Mouse (Mus musculus): ENCODE measurements around the gene 1500009C09Rik. TPM values are rescaled to one million over a fixed set of nuclear protein-coding genes. Genes with fewer than 3 reads are reported as not detected.
A peak's percentile ranks its signal among the peaks of the same experiment; 100 is the strongest.

1500009C09Rik gene
- total and polyA plus RNA-seq, 3 experiments = not detected

- Histone ChIP-seq H3K4me1 (ENCODE audit: insufficient read depth, low read depth, low read length) (peaks cover under 1% of the 10 kb centered on the region), H3K4me3 (ENCODE audit: low read depth, low read length) (peak overlapping the region; percentile 30; the same call in 1 of the 2 replicates), H3K27me3 (ENCODE audit: insufficient read depth, low read length) (peaks cover 61% of the 10 kb centered on the region), H3K9me3 (replicated peaks) (peaks cover 22% of the 10 kb centered on the region), H3K36me3 (replicated peaks) (peaks cover 27% of the 10 kb centered on the region)
- ATAC-seq (ENCODE audit: extremely low read depth, insufficient number of reproducible peaks, low FRiP score, poor library complexity, severe bottlenecking) = no peak
- DNase-seq (ENCODE audit: low spot score) = no peak
- TF ChIP-seq POLR2AphosphoS5 (IDR thresholded peaks at IDR 0.05; ENCODE audit: insufficient replicate concordance, low read depth, low read length) (no peak), CTCF (IDR thresholded peaks at IDR 0.05; ENCODE audit: low read depth, low read length) (no peak), GATA2 (IDR thresholded peaks at IDR 0.05; ENCODE audit: borderline replicate concordance, low read depth, low read length) (no peak), GATA1 (IDR thresholded peaks at IDR 0.05; ENCODE audit: borderline replicate concordance, low read length) (no peak), TAL1 (conservative IDR thresholded peaks at IDR 0.05; ENCODE audit: low read depth, low read length) (no peak)
These were observed 40.1 kb upstream of the 1500009C09Rik start for GRCm38 (mm10) chr15:82211911-82212751.

GRCm38 (mm10) chr15:82212752-82213063 is 39.5 kb upstream of the 1500009C09Rik start, which contains the start of gene Shisa8:
Gene Shisa8 (minus strand): TSS chr15:82212815.
- H3K4me3 ChIP-seq (ENCODE audit: low read depth, low read length) = peak within 1 kb of the TSS; percentile 30; the same call in 1 of the 2 replicates
- TF ChIP-seq GATA2 (IDR thresholded peaks at IDR 0.05; ENCODE audit: borderline replicate concordance, low read depth, low read length) (no peak), CTCF (IDR thresholded peaks at IDR 0.05; ENCODE audit: low read depth, low read length) (no peak), GATA1 (IDR thresholded peaks at IDR 0.05; ENCODE audit: borderline replicate concordance, low read length) (no peak), POLR2AphosphoS5 (IDR thresholded peaks at IDR 0.05; ENCODE audit: insufficient replicate concordance, low read depth, low read length) (no peak), TAL1 (conservative IDR thresholded peaks at IDR 0.05; ENCODE audit: low read depth, low read length) (no peak)
- peaks cover 66% of the 10 kb centered on the region for H3K27me3 ChIP-seq (ENCODE audit: insufficient read depth, low read length)

DNA sequence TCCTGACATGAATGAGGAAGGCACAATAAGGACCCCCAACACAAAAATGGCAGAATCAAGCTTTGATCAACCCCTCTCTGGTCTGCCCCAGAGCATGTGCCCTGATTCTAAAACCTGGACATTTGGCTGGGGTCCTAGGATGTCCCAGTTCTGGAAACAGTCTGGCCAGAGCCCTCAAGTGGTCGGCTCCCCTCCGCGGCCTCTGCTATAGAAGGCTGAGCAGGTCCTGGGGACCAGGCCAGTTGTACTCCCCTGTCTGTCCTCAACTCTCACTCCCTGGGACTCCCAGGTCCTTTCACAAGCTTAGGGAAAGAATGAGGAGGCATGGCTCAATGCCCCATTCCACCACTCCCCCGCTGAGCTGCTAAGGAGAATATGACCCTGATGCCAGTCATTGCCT is 39.0 kb upstream of the 1500009C09Rik start:
- H3K4me3 ChIP-seq (ENCODE audit: low read depth, low read length) = no peak overlapping the region
- peaks cover 19% of the 10 kb centered on the region for H3K9me3 ChIP-seq (replicated peaks)
- H3K4me1 ChIP-seq (ENCODE audit: insufficient read depth, low read depth, low read length) = peaks cover 4% of the 10 kb centered on the region
- ATAC-seq (ENCODE audit: extremely low read depth, insufficient number of reproducible peaks, low FRiP score, poor library complexity, severe bottlenecking) (no peak), DNase-seq (ENCODE audit: low spot score) (no peak)
- peaks cover 16% of the 10 kb centered on the region for H3K36me3 ChIP-seq (replicated peaks)
- H3K27me3 ChIP-seq (ENCODE audit: insufficient read depth, low read length) = peaks cover 71% of the 10 kb centered on the region
- TF ChIP-seq GATA2 (IDR thresholded peaks at IDR 0.05; ENCODE audit: borderline replicate concordance, low read depth, low read length) = no peak
- TF ChIP-seq TAL1 (conservative IDR thresholded peaks at IDR 0.05; ENCODE audit: low read depth, low read length) = no peak
- TF ChIP-seq POLR2AphosphoS5 (IDR thresholded peaks at IDR 0.05; ENCODE audit: insufficient replicate concordance, low read depth, low read length) = no peak
- no peak for TF ChIP-seq CTCF (IDR thresholded peaks at IDR 0.05; ENCODE audit: low read depth, low read length)
- no peak for TF ChIP-seq GATA1 (IDR thresholded peaks at IDR 0.05; ENCODE audit: borderline replicate concordance, low read length)

More at GRCm38 (mm10) chr15:82212752-82213063, 39.5 kb upstream of the 1500009C09Rik start, which contains the start of gene Shisa8:
- no peak for ATAC-seq (ENCODE audit: extremely low read depth, insufficient number of reproducible peaks, low FRiP score, poor library complexity, severe bottlenecking)
- Histone ChIP-seq H3K36me3 (replicated peaks) (peaks cover 21% of the 10 kb centered on the region), H3K4me1 (ENCODE audit: insufficient read depth, low read depth, low read length) (peaks cover 4% of the 10 kb centered on the region), H3K9me3 (replicated peaks) (peaks cover 19% of the 10 kb centered on the region)
- DNase-seq (ENCODE audit: low spot score) = no peak

DNA sequence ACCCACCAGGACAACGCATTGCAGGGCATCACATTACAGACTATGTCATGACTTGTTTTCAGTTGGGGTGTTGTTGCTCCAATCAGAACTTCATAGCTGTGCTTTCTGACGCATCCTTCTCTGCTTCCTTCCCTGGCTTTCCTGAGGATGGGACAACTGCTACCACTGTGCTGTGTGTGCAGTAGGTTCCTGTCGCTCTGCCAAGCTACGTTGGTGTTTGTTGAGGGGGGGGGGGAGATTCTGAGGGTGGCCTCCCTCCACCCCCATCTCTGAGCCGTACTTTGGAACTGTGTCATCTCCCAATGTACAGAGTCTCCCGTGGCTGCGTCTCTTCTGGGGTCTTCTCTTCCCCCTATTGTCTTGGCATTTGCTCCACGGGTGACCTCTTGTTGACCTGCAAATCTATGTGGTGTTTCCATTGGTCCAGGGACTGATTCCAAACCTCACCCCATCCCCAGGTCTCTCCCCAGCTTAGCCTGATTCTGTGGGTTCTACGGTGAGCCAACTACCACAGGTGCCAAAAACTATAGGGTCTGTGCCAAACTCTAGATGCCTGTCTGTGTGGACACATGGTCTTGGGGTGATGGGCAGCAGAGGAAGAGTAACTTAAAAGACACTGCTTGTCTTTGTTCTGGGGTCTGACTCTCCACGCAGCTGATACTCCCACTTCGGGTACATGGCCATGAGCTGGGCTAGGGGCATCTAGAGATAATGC is 36.7 kb upstream of the 1500009C09Rik start:
- Histone ChIP-seq H3K4me1 (ENCODE audit: insufficient read depth, low read depth, low read length) (peaks cover 10% of the 10 kb centered on the region), H3K36me3 (replicated peaks) (no peaks in the 10 kb centered on the region), H3K27me3 (ENCODE audit: insufficient read depth, low read length) (peaks cover 91% of the 10 kb centered on the region), H3K9me3 (replicated peaks) (peaks cover 19% of the 10 kb centered on the region), H3K4me3 (ENCODE audit: low read depth, low read length) (no peak overlapping the region)
- ATAC-seq (ENCODE audit: extremely low read depth, insufficient number of reproducible peaks, low FRiP score, poor library complexity, severe bottlenecking) (no peak), DNase-seq (ENCODE audit: low spot score) (no peak)
- TF ChIP-seq GATA1 (IDR thresholded peaks at IDR 0.05; ENCODE audit: borderline replicate concordance, low read length) = no peak
- no peak for TF ChIP-seq GATA2 (IDR thresholded peaks at IDR 0.05; ENCODE audit: borderline replicate concordance, low read depth, low read length)
- TF ChIP-seq POLR2AphosphoS5 (IDR thresholded peaks at IDR 0.05; ENCODE audit: insufficient replicate concordance, low read depth, low read length) = no peak
- no peak for TF ChIP-seq CTCF (IDR thresholded peaks at IDR 0.05; ENCODE audit: low read depth, low read length)
- no peak for TF ChIP-seq TAL1 (conservative IDR thresholded peaks at IDR 0.05; ENCODE audit: low read depth, low read length)

DNA sequence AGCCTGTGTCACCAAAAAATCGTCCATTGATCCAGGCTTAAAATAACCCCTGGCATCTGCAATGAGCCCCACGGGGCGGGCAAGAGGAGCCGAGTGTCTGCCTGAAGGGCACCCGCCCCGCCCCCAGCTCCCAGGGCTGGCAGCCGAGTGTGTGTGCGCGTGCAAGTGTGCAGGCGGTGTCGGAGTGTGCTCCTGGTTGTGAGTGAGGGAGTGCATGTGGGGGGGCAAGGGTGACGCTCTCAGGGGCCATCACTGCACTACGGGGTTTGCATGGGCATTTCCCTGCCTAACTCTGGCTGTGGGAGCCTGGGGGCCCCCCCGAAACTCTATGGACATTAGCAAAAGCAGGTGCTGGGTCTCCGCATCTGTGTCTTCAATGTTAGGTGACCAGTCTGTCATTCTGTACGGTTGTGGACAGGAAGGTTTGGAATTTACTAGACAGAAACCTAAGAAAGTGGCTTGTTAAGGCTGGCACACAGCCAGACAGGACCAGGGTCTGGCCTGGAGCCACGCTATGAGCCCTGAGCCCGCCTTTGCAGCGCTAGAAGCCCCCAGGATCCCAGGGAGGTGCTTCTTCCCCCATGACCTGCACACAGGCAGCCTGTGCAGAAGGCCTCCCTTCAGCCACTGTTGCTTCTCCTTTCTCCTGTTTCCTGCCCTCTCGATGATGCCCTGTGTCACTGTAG is 35.9 kb upstream of the 1500009C09Rik start:
- H3K4me1 ChIP-seq (ENCODE audit: insufficient read depth, low read depth, low read length) = peaks cover 10% of the 10 kb centered on the region
- TF ChIP-seq POLR2AphosphoS5 (IDR thresholded peaks at IDR 0.05; ENCODE audit: insufficient replicate concordance, low read depth, low read length) (no peak), GATA2 (IDR thresholded peaks at IDR 0.05; ENCODE audit: borderline replicate concordance, low read depth, low read length) (no peak), CTCF (IDR thresholded peaks at IDR 0.05; ENCODE audit: low read depth, low read length) (no peak), GATA1 (IDR thresholded peaks at IDR 0.05; ENCODE audit: borderline replicate concordance, low read length) (no peak), TAL1 (conservative IDR thresholded peaks at IDR 0.05; ENCODE audit: low read depth, low read length) (no peak)
- no peak overlapping the region for H3K4me3 ChIP-seq (ENCODE audit: low read depth, low read length)

More for the DNA sequence above, 35.9 kb upstream of the 1500009C09Rik start:
- peaks cover 18% of the 10 kb centered on the region for H3K9me3 ChIP-seq (replicated peaks)
- peaks cover 93% of the 10 kb centered on the region for H3K27me3 ChIP-seq (ENCODE audit: insufficient read depth, low read length)
- ATAC-seq (ENCODE audit: extremely low read depth, insufficient number of reproducible peaks, low FRiP score, poor library complexity, severe bottlenecking) (no peak), DNase-seq (ENCODE audit: low spot score) (no peak)
- no peaks in the 10 kb centered on the region for H3K36me3 ChIP-seq (replicated peaks)
